Mouse (Mus musculus) kidney, embryonic 16.5 days (tissue): ENCODE measurements around the gene Gm17387. TPM values are rescaled to one million over a fixed set of nuclear protein-coding genes. Genes with fewer than 3 reads are reported as not detected.

Source experiments
- ATAC-seq: fragments of 200-750 bp; cut with Nextera tagmentation; 2 replicates; pipeline ENCODE4 v1.8.0; 2017; ENCODE audit warnings: moderate TSS enrichment; ENCODE audit not compliant: low FRiP score, low TSS enrichment
- H3K27ac ChIP-seq: fragments of 300-500 bp; sonication (generic); 2 replicates; pipeline ENCODE4 v1.5.1; 2014; ENCODE audit warnings: low read length
- H3K27me3 ChIP-seq: fragments of 300-500 bp; sonication (generic); 2 replicates; pipeline ENCODE4 v1.6.1; 2014; ENCODE audit warnings: low read length, control low read depth, mixed read lengths; ENCODE audit not compliant: insufficient read depth
- H3K36me3 ChIP-seq: fragments of 300-500 bp; sonication (generic); 2 replicates; pipeline ENCODE4 v1.6.1; 2014; ENCODE audit warnings: low read length, control low read depth, mixed read lengths; ENCODE audit not compliant: insufficient read depth
- H3K4me1 ChIP-seq: fragments of 300-500 bp; sonication (generic); 2 replicates; pipeline ENCODE4 v1.6.1; 2014; ENCODE audit warnings: low read length, control low read depth, mixed read lengths; ENCODE audit not compliant: insufficient read depth
- H3K4me2 ChIP-seq: fragments of 300-500 bp; sonication (generic); replicated peaks from 2 replicates; pipeline ENCODE4 v1.6.1; 2014; ENCODE audit warnings: low read depth, low read length
- H3K4me3 ChIP-seq: fragments of 300-500 bp; sonication (generic); 2 replicates; pipeline ENCODE4 v1.5.1; 2014; ENCODE audit warnings: mild to moderate bottlenecking, low read length
- H3K9ac ChIP-seq: fragments of 300-500 bp; sonication (generic); replicated peaks from 2 replicates; pipeline ENCODE4 v1.6.1; 2014; ENCODE audit warnings: low read length
- H3K9me3 ChIP-seq: fragments of 300-500 bp; sonication (generic); 2 replicates; pipeline ENCODE4 v1.6.1; 2016; ENCODE audit warnings: low read length, control low read depth
- WGBS: fragments of 180-500 bp; shearing (Covaris S2); extraction: QIAGEN DNeasy Blood & Tissue Kit; methylation state at CpG from one replicate; pipeline ENCODE4 v1.1.7; 2014; 5-methylcytosine and 5-hydroxymethylcytosine counted together
- polyA plus RNA-seq: library from polyadenylated mRNA; unstranded; fragments of >200 nt; fragmentation: Nextera tagmentation; extraction: Ambion mirVana; gene quantifications from 2 replicates; pipeline ENCODE4 v1.2.1, GENCODE M21; 2015

Gene Gm17387
- polyA plus RNA-seq, 1 experiment from 2014 or later = not detected

GRCm38 (mm10) chr7:140998853-140999700, 29.9 kb upstream of the Gm17387 start:
- Histone ChIP-seq H3K9me3 (no peaks in the 10 kb centered on the region), H3K4me3 (no peak overlapping the region), H3K27ac (no peak overlapping the region), H3K36me3 (no peaks in the 10 kb centered on the region), H3K27me3 (no peaks in the 10 kb centered on the region), H3K4me2 (no peak overlapping the region), H3K4me1 (no peaks in the 10 kb centered on the region), H3K9ac (no peak overlapping the region)
- no peak for ATAC-seq
- 86% methylated on average over 11 of the region's 11 CpGs for WGBS

- Histone ChIP-seq H3K27me3 (no peaks in the 10 kb centered on the region), H3K36me3 (no peaks in the 10 kb centered on the region), H3K9me3 (no peaks in the 10 kb centered on the region), H3K27ac (no peak overlapping the region), H3K9ac (no peak overlapping the region), H3K4me1 (no peaks in the 10 kb centered on the region), H3K4me2 (no peak overlapping the region), H3K4me3 (no peak overlapping the region)
- no peak for ATAC-seq
- 80% methylated on average over 15 of the region's 15 CpGs for WGBS
Observed at GRCm38 (mm10) chr7:141000881-141001708, 27.8 kb upstream of the Gm17387 start.

GRCm38 (mm10) chr7:141003248-141004010, 25.5 kb upstream of the Gm17387 start:
- Histone ChIP-seq H3K9ac (no peak overlapping the region), H3K4me2 (no peak overlapping the region), H3K4me3 (no peak overlapping the region), H3K36me3 (no peaks in the 10 kb centered on the region), H3K27ac (no peak overlapping the region), H3K9me3 (no peaks in the 10 kb centered on the region), H3K27me3 (no peaks in the 10 kb centered on the region), H3K4me1 (peaks cover 3% of the 10 kb centered on the region)
- no peak for ATAC-seq
- WGBS = 80% methylated on average over 5 of the region's 5 CpGs

DNA sequence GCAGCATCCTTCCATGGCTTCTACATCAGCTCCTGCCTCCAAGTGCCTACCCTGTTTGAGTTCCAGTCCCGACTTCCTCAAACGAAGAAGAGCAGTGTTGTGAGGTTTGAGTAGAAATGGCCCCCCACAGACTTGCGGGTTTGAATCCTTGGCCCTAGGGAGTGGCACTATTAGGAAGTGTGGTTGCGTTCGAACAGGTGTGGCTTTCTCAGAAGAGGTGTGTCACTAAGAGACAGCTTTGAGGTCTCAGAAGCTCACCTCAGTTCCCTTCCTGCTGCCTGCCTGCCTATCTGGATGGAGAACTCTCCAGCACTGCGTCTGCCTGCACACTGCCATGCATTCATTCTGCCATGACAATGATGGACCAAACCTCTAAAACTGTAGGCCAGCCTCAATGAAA, 22.5 kb upstream of the Gm17387 start:
- Histone ChIP-seq H3K9me3 (no peaks in the 10 kb centered on the region), H3K36me3 (no peaks in the 10 kb centered on the region), H3K27ac (no peak overlapping the region), H3K9ac (no peak overlapping the region), H3K27me3 (no peaks in the 10 kb centered on the region), H3K4me3 (no peak overlapping the region), H3K4me1 (peaks cover 26% of the 10 kb centered on the region), H3K4me2 (no peak overlapping the region)
- no peak for ATAC-seq
- 91% methylated on average over 6 of the region's 6 CpGs for WGBS

DNA sequence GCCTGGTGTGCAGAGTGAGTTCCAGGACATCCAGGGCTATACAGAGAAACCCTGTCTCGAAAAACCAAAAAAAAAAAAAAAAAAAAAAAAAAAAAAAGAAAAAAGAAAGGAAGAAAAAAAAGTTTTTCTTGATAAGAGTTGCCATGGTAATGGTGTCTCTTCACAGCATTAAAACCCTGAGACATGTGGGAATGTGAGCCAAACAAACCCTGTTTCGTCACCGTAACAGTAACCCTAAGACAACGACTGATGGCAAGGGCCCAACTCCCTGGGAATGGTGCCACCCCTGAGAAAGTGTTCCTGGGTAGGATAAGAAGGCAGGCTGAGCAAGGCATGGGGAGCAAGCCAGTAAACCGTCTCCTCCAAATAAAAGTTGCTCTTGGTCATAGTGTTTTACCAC, 22.0 kb upstream of the Gm17387 start:
- no peak overlapping the region for H3K4me2 ChIP-seq
- no peaks in the 10 kb centered on the region for H3K9me3 ChIP-seq
- WGBS = 83% methylated on average over 5 of the region's 5 CpGs
- no peak overlapping the region for H3K4me3 ChIP-seq
- no peaks in the 10 kb centered on the region for H3K36me3 ChIP-seq
- H3K27ac ChIP-seq = no peak overlapping the region
- no peaks in the 10 kb centered on the region for H3K27me3 ChIP-seq
- peaks cover 26% of the 10 kb centered on the region for H3K4me1 ChIP-seq
- H3K9ac ChIP-seq = no peak overlapping the region
- ATAC-seq = no peak

GRCm38 (mm10) chr7:141008312-141008761, 20.6 kb upstream of the Gm17387 start:
- peaks cover 26% of the 10 kb centered on the region for H3K4me1 ChIP-seq
- H3K4me3 ChIP-seq = peak overlapping the region; percentile 58
- H3K27ac ChIP-seq = no peak overlapping the region
- H3K9ac ChIP-seq = no peak overlapping the region
- no peaks in the 10 kb centered on the region for H3K36me3 ChIP-seq
- peak overlapping the region; percentile 59 for H3K4me2 ChIP-seq
- ATAC-seq = peak; percentile 35; the same call in 1 of the 2 replicates
- WGBS = 8% methylated on average over 7 of the region's 7 CpGs
- no peaks in the 10 kb centered on the region for H3K27me3 ChIP-seq
- H3K9me3 ChIP-seq = no peaks in the 10 kb centered on the region

DNA sequence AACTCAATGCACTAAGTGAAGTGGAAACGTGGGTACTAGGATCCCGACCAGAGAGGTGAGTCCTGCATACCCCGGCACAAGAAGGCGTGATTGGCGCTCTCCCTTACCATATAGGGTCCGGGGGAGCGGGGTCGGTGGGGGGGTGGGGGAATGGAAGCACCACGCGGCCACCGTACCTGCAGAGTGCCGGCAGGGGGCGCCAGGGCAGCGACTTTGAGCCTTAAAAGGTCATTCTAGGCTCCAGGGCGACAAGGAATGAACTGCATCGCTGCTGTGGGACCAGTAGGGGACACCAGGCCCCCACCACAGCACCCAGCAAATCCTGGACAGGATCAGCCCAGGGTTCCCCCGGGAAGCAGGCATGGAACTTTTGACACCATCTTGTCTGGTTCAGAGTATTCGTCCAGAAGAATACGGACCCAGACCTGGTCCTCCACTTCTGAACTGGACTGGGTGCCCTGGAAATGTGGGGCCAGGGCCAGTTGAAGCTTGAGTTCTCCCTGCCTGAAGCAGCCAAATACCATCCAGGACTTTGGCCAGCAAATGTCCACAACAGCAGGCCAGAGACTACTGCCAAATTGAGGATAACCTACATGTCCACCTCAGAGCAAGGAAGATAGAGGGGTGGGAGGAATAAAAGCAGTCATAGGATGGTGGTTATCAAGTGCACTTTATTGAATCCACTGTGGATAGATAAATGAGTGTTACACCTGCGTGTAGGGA, 19.8 kb upstream of the Gm17387 start:
- Histone ChIP-seq H3K9ac (no peak overlapping the region; the same call in 1 of the 2 replicates), H3K4me3 (peak overlapping the region; percentile 58)

DNA sequence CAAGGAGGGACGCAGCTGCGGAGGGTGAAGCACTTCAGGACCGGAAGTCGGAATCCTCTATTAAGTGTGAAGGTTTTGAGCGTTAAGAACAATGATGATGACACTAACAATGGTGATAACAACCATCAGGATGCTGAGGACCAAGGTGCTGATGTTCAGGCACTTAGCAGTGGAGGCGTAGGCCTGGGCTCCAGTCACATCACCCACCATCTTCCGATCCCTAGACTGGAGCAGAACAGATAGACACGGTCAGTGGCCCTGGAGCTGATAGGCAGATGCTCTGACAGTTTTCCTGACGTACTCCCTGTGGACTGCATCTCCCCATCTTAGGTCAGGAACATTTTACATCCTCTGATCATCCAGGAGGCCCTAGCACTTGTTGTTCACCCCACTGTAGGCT, 19.3 kb upstream of the Gm17387 start:
- no peak for ATAC-seq
- H3K9me3 ChIP-seq = no peaks in the 10 kb centered on the region
- WGBS = 84% methylated on average over 9 of the region's 9 CpGs

More for the DNA sequence above, 19.8 kb upstream of the Gm17387 start:
- peak; percentile 86 for ATAC-seq
- Histone ChIP-seq H3K27me3 (no peaks in the 10 kb centered on the region), H3K9me3 (no peaks in the 10 kb centered on the region), H3K4me1 (peaks cover 26% of the 10 kb centered on the region), H3K27ac (peak overlapping the region; percentile 17; the same call in 1 of the 2 replicates), H3K4me2 (peak overlapping the region; percentile 59), H3K36me3 (no peaks in the 10 kb centered on the region)
- whole genome bisulfite sequencing = 8% methylated on average over 20 of the region's 20 CpGs

DNA sequence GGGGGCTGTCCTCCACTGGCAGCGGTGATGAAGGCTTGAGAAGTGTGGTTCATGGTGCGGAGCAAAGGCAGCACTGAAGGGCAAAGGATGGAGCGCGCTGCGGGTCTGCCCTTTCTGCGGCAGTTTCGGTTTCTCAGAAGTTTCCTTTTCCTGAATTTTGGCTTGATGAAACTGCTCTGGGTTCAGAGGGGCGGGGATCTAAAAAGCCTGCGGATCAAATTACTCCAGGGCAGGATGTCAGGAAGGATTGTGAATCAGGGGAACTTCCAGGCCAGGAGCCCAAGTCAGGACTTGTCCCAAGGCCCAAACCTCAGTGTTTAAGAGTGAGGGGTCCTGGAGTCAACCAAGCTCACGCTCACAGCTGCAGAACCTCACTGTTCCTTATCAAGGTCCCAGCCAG, 18.3 kb upstream of the Gm17387 start, which contains the start of gene Ifitm3:
Gene Ifitm3, minus strand, starts transcription at position 178 of the 400 bp plus-strand sequence.
- Histone ChIP-seq H3K9me3 (no peaks in the 10 kb centered on the region), H3K36me3 (no peaks in the 10 kb centered on the region), H3K4me3 (peak within 1 kb of the TSS; percentile 58), H3K4me2 (peak within 1 kb of the TSS; percentile 59), H3K27me3 (no peaks in the 10 kb centered on the region), H3K9ac (peak within 1 kb of the TSS; percentile 71), H3K4me1 (peaks cover 26% of the 10 kb centered on the region), H3K27ac (peak within 1 kb of the TSS; percentile 83)
- peak; percentile 21 for ATAC-seq
- WGBS = 3% methylated on average over 10 of the region's 10 CpGs

More for the DNA sequence above, 19.3 kb upstream of the Gm17387 start:
- Histone ChIP-seq H3K27ac (0 out of 2 replicates have a peak overlapping the region, but pooled peaks have one; percentile 83), H3K27me3 (no peaks in the 10 kb centered on the region), H3K4me3 (peak overlapping the region; percentile 58), H3K9ac (peak overlapping the region; percentile 71; the same call in 1 of the 2 replicates), H3K4me2 (peak overlapping the region; percentile 59), H3K4me1 (peaks cover 26% of the 10 kb centered on the region), H3K36me3 (no peaks in the 10 kb centered on the region)
